Mouse (Mus musculus) intestine, postnatal 0 days (tissue): ENCODE measurements around the gene Arhgef17. TPM values are rescaled to one million over a fixed set of nuclear protein-coding genes. Genes with fewer than 3 reads are reported as not detected.

Experiments
- ATAC-seq: fragments of 200-750 bp; cut with Nextera tagmentation; 2 replicates; pipeline ENCODE4 v1.8.0; 2017; ENCODE audit warnings: mild to moderate bottlenecking, moderate TSS enrichment, moderate library complexity
- H3K27ac ChIP-seq: fragments of 300-500 bp; sonication (generic); 2 replicates; pipeline ENCODE4 v1.5.1; 2014; ENCODE audit warnings: mild to moderate bottlenecking, low read depth, low read length, moderate library complexity
- H3K27me3 ChIP-seq: fragments of 300-500 bp; sonication (generic); replicated peaks from 2 replicates; pipeline ENCODE4 v1.6.1; 2014; ENCODE audit warnings: low read length, mixed read lengths; ENCODE audit not compliant: control insufficient read depth, insufficient read depth
- H3K36me3 ChIP-seq: fragments of 300-500 bp; sonication (generic); 2 replicates; pipeline ENCODE4 v1.6.1; 2014; ENCODE audit warnings: mild to moderate bottlenecking, moderate library complexity; ENCODE audit not compliant: control insufficient read depth, insufficient read depth
- H3K4me1 ChIP-seq: fragments of 300-500 bp; sonication (generic); replicated peaks from 2 replicates; pipeline ENCODE4 v1.6.1; 2014; ENCODE audit warnings: antibody characterized with exemption, low read length, mixed read lengths; ENCODE audit not compliant: control insufficient read depth, insufficient read depth
- H3K4me2 ChIP-seq: fragments of 300-500 bp; sonication (generic); replicated peaks from 2 replicates; pipeline ENCODE4 v1.6.1; 2014; ENCODE audit warnings: low read depth, mild to moderate bottlenecking, moderate library complexity
- H3K4me3 ChIP-seq: fragments of 300-500 bp; sonication (generic); 2 replicates; pipeline ENCODE4 v1.5.1; 2014; ENCODE audit warnings: low read depth, low read length
- H3K9ac ChIP-seq: fragments of 300-500 bp; sonication (generic); 2 replicates; pipeline ENCODE4 v1.6.1; 2014; ENCODE audit warnings: mild to moderate bottlenecking, low read depth, low read length
- H3K9me3 ChIP-seq: fragments of 300-500 bp; sonication (generic); 2 replicates; pipeline ENCODE4 v1.6.1; 2016; ENCODE audit warnings: mixed run types; ENCODE audit not compliant: control insufficient read depth
- CTCF ChIP-seq: sonication (generic); IDR thresholded peaks from 2 replicates; pipeline ENCODE4 v1.5.1; 2016; ENCODE audit warnings: low read depth, mild to moderate bottlenecking, control low read depth, antibody characterized with exemption, moderate library complexity
- WGBS: fragments of 180-500 bp; shearing (Covaris S2); extraction: QIAGEN DNeasy Blood & Tissue Kit; methylation state at CpG from one replicate; pipeline ENCODE4 v1.1.7; 2014; 5-methylcytosine and 5-hydroxymethylcytosine counted together
- polyA plus RNA-seq: library from polyadenylated mRNA; unstranded; fragments of >200 nt; fragmentation: Nextera tagmentation; extraction: Ambion mirVana; gene quantifications from 2 replicates; pipeline ENCODE4 v1.2.1, GENCODE M21; 2015

Gene Arhgef17
- polyA plus RNA-seq, 1 experiment from 2014 or later: 2.5 TPM

GRCm38 (mm10) chr7:100915204-100915603, 16.7 kb downstream of the Arhgef17 start:
- WGBS: 82% methylated on average over 5 of the region's 5 CpGs
- ATAC-seq: no peak
- H3K9ac ChIP-seq: no peak overlapping the region
- H3K27ac ChIP-seq: no peak overlapping the region
- TF ChIP-seq CTCF: no peak
- 0 out of 2 replicates have a peak, but pooled peaks cover 18% of the 10 kb centered on the region for H3K4me1 ChIP-seq
- H3K9me3 ChIP-seq: no peaks in the 10 kb centered on the region
- H3K36me3 ChIP-seq: no peaks in the 10 kb centered on the region
- no peaks in the 10 kb centered on the region for H3K27me3 ChIP-seq
- H3K4me3 ChIP-seq: no peak overlapping the region
- H3K4me2 ChIP-seq: no peak overlapping the region

DNA sequence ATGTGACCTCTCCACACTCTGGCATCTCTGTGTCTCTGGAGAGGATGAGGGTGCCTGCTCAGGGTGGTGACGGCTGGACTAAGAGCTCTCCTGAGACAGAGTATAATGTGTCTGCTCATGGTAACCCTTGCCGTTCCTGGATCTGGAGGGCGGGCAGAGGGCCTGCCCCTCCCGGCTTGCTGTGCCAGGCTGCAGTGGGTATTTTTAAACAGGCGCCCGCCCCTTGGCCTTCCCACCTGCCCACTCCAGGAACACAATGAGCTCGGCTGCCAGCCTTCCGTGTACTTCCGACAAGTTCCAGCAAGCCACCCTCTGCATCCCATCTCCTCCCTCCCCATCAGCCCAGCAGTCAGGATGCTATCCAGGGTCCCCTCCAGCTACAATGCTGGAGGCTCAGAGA, 20.1 kb downstream of the Arhgef17 start:
- 0 out of 2 replicates have a peak, but pooled peaks cover 8% of the 10 kb centered on the region for H3K4me1 ChIP-seq
- WGBS: 49% methylated on average over 9 of the region's 9 CpGs
- H3K27me3 ChIP-seq: no peaks in the 10 kb centered on the region
- TF ChIP-seq CTCF: no peak
- H3K9me3 ChIP-seq: no peaks in the 10 kb centered on the region
- no peak for ATAC-seq
- H3K9ac ChIP-seq: no peak overlapping the region
- no peaks in the 10 kb centered on the region for H3K36me3 ChIP-seq
- H3K4me3 ChIP-seq: no peak overlapping the region
- peak overlapping the region; percentile 28; the same call in 1 of the 2 replicates for H3K27ac ChIP-seq
- no peak overlapping the region; the same call in 1 of the 2 replicates for H3K4me2 ChIP-seq

- 12% methylated on average over 2 of the region's 2 CpGs for WGBS
- Histone ChIP-seq H3K27ac (peak overlapping the region; percentile 28; the same call in 1 of the 2 replicates), H3K4me1 (0 out of 2 replicates have a peak, but pooled peaks cover 8% of the 10 kb centered on the region), H3K27me3 (no peaks in the 10 kb centered on the region), H3K9ac (no peak overlapping the region), H3K36me3 (no peaks in the 10 kb centered on the region), H3K4me3 (no peak overlapping the region), H3K4me2 (0 out of 2 replicates have a peak overlapping the region, but pooled peaks have one; percentile 9), H3K9me3 (no peaks in the 10 kb centered on the region)
- TF ChIP-seq CTCF: no peak
- ATAC-seq: no peak
These were observed 20.6 kb downstream of the Arhgef17 start for GRCm38 (mm10) chr7:100911246-100911770.

DNA sequence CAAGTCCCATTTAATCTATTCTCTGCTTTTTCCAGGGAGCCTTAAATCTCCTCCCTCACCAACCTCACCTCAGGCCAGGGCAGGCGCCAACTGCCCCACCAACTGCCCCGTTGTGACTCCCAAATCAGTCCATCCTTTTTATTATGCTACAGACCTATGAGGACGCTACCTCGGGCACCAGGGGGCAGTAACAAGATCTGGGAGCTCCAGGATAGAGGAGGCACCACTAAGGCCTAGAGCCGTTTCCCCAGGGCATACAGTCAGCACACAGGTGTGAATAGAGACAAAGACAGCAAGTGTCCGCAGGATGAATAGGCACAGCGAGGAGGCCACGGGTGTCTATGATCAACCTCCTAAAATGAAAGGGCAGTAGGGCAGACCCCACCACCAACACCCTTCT, 23.3 kb downstream of the Arhgef17 start:
- Histone ChIP-seq H3K4me3 (no peak overlapping the region), H3K4me1 (0 out of 2 replicates have a peak, but pooled peaks cover 8% of the 10 kb centered on the region), H3K4me2 (no peak overlapping the region), H3K36me3 (no peaks in the 10 kb centered on the region), H3K27me3 (no peaks in the 10 kb centered on the region), H3K9ac (no peak overlapping the region), H3K27ac (no peak overlapping the region), H3K9me3 (no peaks in the 10 kb centered on the region)
- peak; percentile 65 for TF ChIP-seq CTCF
- ATAC-seq: no peak
- 56% methylated on average over 8 of the region's 8 CpGs for WGBS

DNA sequence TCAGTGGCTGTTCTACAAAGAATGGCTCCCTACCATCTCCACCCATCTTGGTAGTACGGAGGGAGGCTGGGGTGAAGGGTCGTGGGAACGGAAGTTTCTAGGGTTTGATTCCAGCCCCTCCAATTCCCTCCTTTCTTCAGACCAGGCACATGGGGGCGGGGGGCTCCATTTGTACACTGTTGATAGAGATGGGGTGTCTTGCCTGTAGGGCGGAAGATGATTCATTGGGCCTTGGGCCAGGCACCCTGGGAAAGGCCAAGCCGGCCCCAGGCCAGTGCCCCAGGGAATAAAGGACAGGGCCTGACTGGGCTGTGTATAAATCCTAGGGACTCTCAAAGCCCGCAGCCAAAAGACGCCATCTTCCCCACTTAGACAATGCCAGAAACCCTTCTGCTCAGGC, 23.8 kb downstream of the Arhgef17 start:
- Histone ChIP-seq H3K4me2 (no peak overlapping the region), H3K27me3 (no peaks in the 10 kb centered on the region), H3K9me3 (no peaks in the 10 kb centered on the region), H3K9ac (no peak overlapping the region), H3K4me1 (0 out of 2 replicates have a peak, but pooled peaks cover 8% of the 10 kb centered on the region), H3K27ac (no peak overlapping the region), H3K4me3 (no peak overlapping the region), H3K36me3 (no peaks in the 10 kb centered on the region)
- 71% methylated on average over 8 of the region's 8 CpGs for WGBS
- ATAC-seq: no peak
- TF ChIP-seq CTCF: no peak

- Histone ChIP-seq H3K4me1 (0 out of 2 replicates have a peak, but pooled peaks cover 8% of the 10 kb centered on the region), H3K4me2 (no peak overlapping the region), H3K9me3 (no peaks in the 10 kb centered on the region), H3K36me3 (no peaks in the 10 kb centered on the region), H3K27me3 (no peaks in the 10 kb centered on the region), H3K4me3 (no peak overlapping the region), H3K9ac (no peak overlapping the region), H3K27ac (no peak overlapping the region)
- TF ChIP-seq CTCF: peak; percentile 95
- 0% methylated on average over 1 of the region's 1 CpGs for WGBS
- ATAC-seq: no peak
These were observed 24.7 kb downstream of the Arhgef17 start for GRCm38 (mm10) chr7:100907231-100907630.
